Mouse (Mus musculus) embryonic facial prominence, embryonic 15.5 days (tissue): Measurements from ENCODE around the gene Apoa1. TPM values are rescaled to one million over a fixed set of nuclear protein-coding genes. Genes with fewer than 3 reads are reported as not detected.

ENCODE experiments used
- ATAC-seq: fragments of 200-750 bp; cut with Nextera tagmentation; 2 replicates; pipeline ENCODE4 v1.8.0; 2017; ENCODE audit warnings: low read depth, moderate TSS enrichment; ENCODE audit not compliant: insufficient number of reproducible peaks, low FRiP score, low TSS enrichment
- H3K27ac ChIP-seq: fragments of 300-500 bp; sonication (generic); replicated peaks from 2 replicates; pipeline ENCODE4 v1.5.1; 2015; ENCODE audit warnings: mild to moderate bottlenecking, inconsistent platforms
- H3K27me3 ChIP-seq: fragments of 300-500 bp; sonication (generic); 2 replicates; pipeline ENCODE4 v1.6.1; 2015; ENCODE audit warnings: inconsistent platforms
- H3K36me3 ChIP-seq: fragments of 300-500 bp; sonication (generic); 2 replicates; pipeline ENCODE4 v1.6.1; 2015; ENCODE audit warnings: mild to moderate bottlenecking, inconsistent platforms
- H3K4me1 ChIP-seq: fragments of 300-500 bp; sonication (generic); 2 replicates; pipeline ENCODE4 v1.6.1; 2015; ENCODE audit warnings: inconsistent platforms
- H3K4me2 ChIP-seq: fragments of 300-500 bp; sonication (generic); replicated peaks from 2 replicates; pipeline ENCODE4 v1.6.1; 2015; ENCODE audit warnings: mild to moderate bottlenecking, inconsistent platforms
- H3K4me3 ChIP-seq: fragments of 300-500 bp; sonication (generic); replicated peaks from 2 replicates; pipeline ENCODE4 v1.5.1; 2015; ENCODE audit warnings: mild to moderate bottlenecking, inconsistent platforms
- H3K9ac ChIP-seq: fragments of 300-500 bp; sonication (generic); 2 replicates; pipeline ENCODE4 v1.6.1; 2015; ENCODE audit warnings: inconsistent platforms
- H3K9me3 ChIP-seq: fragments of 300-500 bp; sonication (generic); replicated peaks from 2 replicates; pipeline ENCODE4 v1.6.1; 2016; ENCODE audit warnings: inconsistent platforms
- WGBS: fragments of 180-500 bp; shearing (Covaris S2); methylation state at CpG from one replicate; pipeline ENCODE4 v1.1.7; 2015; 5-methylcytosine and 5-hydroxymethylcytosine counted together
- polyA plus RNA-seq: library from polyadenylated mRNA; unstranded; fragments of >200 nt; fragmentation: Nextera tagmentation; extraction: Ambion mirVana; gene quantifications from 2 replicates; pipeline ENCODE4 v1.2.1, GENCODE M21; 2015

The Apoa1 gene
- polyA plus RNA-seq: 1.2 and 2.1 TPM in 2 replicates

GRCm38 (mm10) chr9:46228491-46228890 is at the start of gene Apoa1:
Gene Apoa1, plus strand, starts transcription at chr9:46228580.
- Histone ChIP-seq H3K27me3 (no peaks in the 10 kb centered on the region), H3K4me1 (peaks cover 13% of the 10 kb centered on the region), H3K36me3 (no peaks in the 10 kb centered on the region), H3K9ac (no peak within 1 kb of the TSS), H3K4me2 (peak within 1 kb of the TSS; percentile 90; the same call in 1 of the 2 replicates), H3K27ac (no peak within 1 kb of the TSS), H3K4me3 (no peak within 1 kb of the TSS), H3K9me3 (no peaks in the 10 kb centered on the region)
- WGBS: 62% methylated on average over 9 of the region's 9 CpGs
- no peak for ATAC-seq

- H3K9me3 ChIP-seq: no peaks in the 10 kb centered on the region
- no peak overlapping the region for H3K27ac ChIP-seq
- WGBS: 85% methylated on average over 9 of the region's 9 CpGs
- no peak overlapping the region for H3K9ac ChIP-seq
- H3K27me3 ChIP-seq: no peaks in the 10 kb centered on the region
- no peak for ATAC-seq
- no peak overlapping the region for H3K4me2 ChIP-seq
- no peak overlapping the region for H3K4me3 ChIP-seq
- H3K36me3 ChIP-seq: peaks cover 7% of the 10 kb centered on the region; the same call in 1 of the 2 replicates
- H3K4me1 ChIP-seq: peaks cover 24% of the 10 kb centered on the region
Observed at GRCm38 (mm10) chr9:46178595-46178994, 49.8 kb upstream of the Apoa1 start.

GRCm38 (mm10) chr9:46181297-46181696 is 47.1 kb upstream of the Apoa1 start:
- no peak overlapping the region for H3K4me3 ChIP-seq
- 0 out of 2 replicates have a peak, but pooled peaks cover 11% of the 10 kb centered on the region for H3K4me1 ChIP-seq
- ATAC-seq: 0 out of 2 replicates have a peak, but pooled peaks have one; percentile 23
- H3K9me3 ChIP-seq: no peaks in the 10 kb centered on the region
- H3K4me2 ChIP-seq: no peak overlapping the region
- no peak overlapping the region for H3K9ac ChIP-seq
- H3K27ac ChIP-seq: no peak overlapping the region
- peaks cover 7% of the 10 kb centered on the region; the same call in 1 of the 2 replicates for H3K36me3 ChIP-seq
- WGBS: 63% methylated on average over 8 of the region's 8 CpGs
- H3K27me3 ChIP-seq: no peaks in the 10 kb centered on the region

GRCm38 (mm10) chr9:46184542-46184941 is 43.8 kb upstream of the Apoa1 start:
- Histone ChIP-seq H3K9me3 (no peaks in the 10 kb centered on the region), H3K9ac (no peak overlapping the region), H3K36me3 (peaks cover 7% of the 10 kb centered on the region; the same call in 1 of the 2 replicates), H3K27me3 (no peaks in the 10 kb centered on the region), H3K4me3 (no peak overlapping the region), H3K27ac (no peak overlapping the region), H3K4me1 (peaks cover 15% of the 10 kb centered on the region; the same call in 1 of the 2 replicates), H3K4me2 (no peak overlapping the region)
- 67% methylated on average over 5 of the region's 5 CpGs for WGBS
- ATAC-seq: no peak

- 30% methylated on average over 2 of the region's 2 CpGs for WGBS
- H3K27ac ChIP-seq: peak overlapping the region; percentile 35; the same call in 1 of the 2 replicates
- H3K9ac ChIP-seq: no peak overlapping the region
- no peaks in the 10 kb centered on the region for H3K27me3 ChIP-seq
- H3K4me2 ChIP-seq: no peak overlapping the region
- H3K9me3 ChIP-seq: no peaks in the 10 kb centered on the region
- H3K36me3 ChIP-seq: peaks cover 7% of the 10 kb centered on the region; the same call in 1 of the 2 replicates
- H3K4me3 ChIP-seq: no peak overlapping the region
- H3K4me1 ChIP-seq: peaks cover 15% of the 10 kb centered on the region; the same call in 1 of the 2 replicates
- ATAC-seq: no peak
Observed at GRCm38 (mm10) chr9:46185191-46185590, 43.2 kb upstream of the Apoa1 start.

- Histone ChIP-seq H3K9me3 (no peaks in the 10 kb centered on the region), H3K36me3 (peaks cover 7% of the 10 kb centered on the region; the same call in 1 of the 2 replicates), H3K4me2 (no peak overlapping the region), H3K27ac (no peak overlapping the region), H3K9ac (no peak overlapping the region), H3K27me3 (no peaks in the 10 kb centered on the region), H3K4me1 (peaks cover 12% of the 10 kb centered on the region), H3K4me3 (no peak overlapping the region)
- WGBS: 88% methylated on average over 1 of the region's 1 CpGs
- no peak for ATAC-seq
Observed at GRCm38 (mm10) chr9:46186387-46186786, 42.0 kb upstream of the Apoa1 start.

- Histone ChIP-seq H3K36me3 (peaks cover 7% of the 10 kb centered on the region; the same call in 1 of the 2 replicates), H3K4me3 (no peak overlapping the region), H3K9me3 (no peaks in the 10 kb centered on the region), H3K4me2 (no peak overlapping the region), H3K27ac (0 out of 2 replicates have a peak overlapping the region, but pooled peaks have one; percentile 22), H3K4me1 (peaks cover 11% of the 10 kb centered on the region), H3K9ac (no peak overlapping the region), H3K27me3 (no peaks in the 10 kb centered on the region)
- ATAC-seq: no peak
- WGBS: 56% methylated on average over 4 of the region's 4 CpGs
Observed at GRCm38 (mm10) chr9:46188370-46188769, 40.0 kb upstream of the Apoa1 start.

- no peak for ATAC-seq
- Histone ChIP-seq H3K9ac (no peak overlapping the region), H3K27ac (no peak overlapping the region), H3K4me1 (peaks cover 11% of the 10 kb centered on the region), H3K27me3 (no peaks in the 10 kb centered on the region), H3K4me2 (no peak overlapping the region), H3K4me3 (no peak overlapping the region), H3K36me3 (peaks cover 7% of the 10 kb centered on the region; the same call in 1 of the 2 replicates), H3K9me3 (no peaks in the 10 kb centered on the region)
- WGBS: 38% methylated on average over 5 of the region's 5 CpGs
Observed at GRCm38 (mm10) chr9:46188956-46189355, 39.4 kb upstream of the Apoa1 start.

- no peak overlapping the region for H3K27ac ChIP-seq
- no peak overlapping the region for H3K4me3 ChIP-seq
- no peaks in the 10 kb centered on the region for H3K9me3 ChIP-seq
- H3K27me3 ChIP-seq: no peaks in the 10 kb centered on the region
- H3K4me1 ChIP-seq: peaks cover 11% of the 10 kb centered on the region
- no peak for ATAC-seq
- H3K36me3 ChIP-seq: peaks cover 7% of the 10 kb centered on the region; the same call in 1 of the 2 replicates
- H3K4me2 ChIP-seq: no peak overlapping the region
- 81% methylated on average over 10 of the region's 10 CpGs for WGBS
- no peak overlapping the region for H3K9ac ChIP-seq
Observed at GRCm38 (mm10) chr9:46189381-46189780, 39.0 kb upstream of the Apoa1 start.

- peak overlapping the region; percentile 25; the same call in 1 of the 2 replicates for H3K27ac ChIP-seq
- no peak overlapping the region for H3K9ac ChIP-seq
- WGBS: 42% methylated on average over 8 of the region's 8 CpGs
Observed at GRCm38 (mm10) chr9:46191234-46191633, 37.1 kb upstream of the Apoa1 start.

GRCm38 (mm10) chr9:46191644-46192043 is 36.7 kb upstream of the Apoa1 start:
- no peak overlapping the region for H3K27ac ChIP-seq
- no peak overlapping the region for H3K4me2 ChIP-seq
- H3K9me3 ChIP-seq: no peaks in the 10 kb centered on the region
- ATAC-seq: no peak
- H3K36me3 ChIP-seq: peaks cover 25% of the 10 kb centered on the region
- 24% methylated on average over 1 of the region's 1 CpGs for WGBS
- H3K4me1 ChIP-seq: peaks cover 11% of the 10 kb centered on the region
- H3K27me3 ChIP-seq: no peaks in the 10 kb centered on the region
- H3K4me3 ChIP-seq: no peak overlapping the region
- H3K9ac ChIP-seq: no peak overlapping the region

More at GRCm38 (mm10) chr9:46191234-46191633, 37.1 kb upstream of the Apoa1 start:
- Histone ChIP-seq H3K4me1 (peaks cover 11% of the 10 kb centered on the region), H3K36me3 (peaks cover 23% of the 10 kb centered on the region), H3K9me3 (no peaks in the 10 kb centered on the region), H3K4me2 (no peak overlapping the region), H3K27me3 (no peaks in the 10 kb centered on the region), H3K4me3 (no peak overlapping the region)
- ATAC-seq: no peak

- peaks cover 27% of the 10 kb centered on the region for H3K36me3 ChIP-seq
- H3K27ac ChIP-seq: no peak overlapping the region
- no peak overlapping the region for H3K4me3 ChIP-seq
- H3K27me3 ChIP-seq: no peaks in the 10 kb centered on the region
- 87% methylated on average over 6 of the region's 6 CpGs for WGBS
- no peak for ATAC-seq
- H3K9ac ChIP-seq: no peak overlapping the region
- peaks cover 11% of the 10 kb centered on the region for H3K4me1 ChIP-seq
- no peaks in the 10 kb centered on the region for H3K9me3 ChIP-seq
- H3K4me2 ChIP-seq: no peak overlapping the region
Observed at GRCm38 (mm10) chr9:46192642-46193041, 35.7 kb upstream of the Apoa1 start.
